Mouse (Mus musculus) limb, embryonic 14.5 days (tissue): ENCODE results near the gene Gpatch2. TPM values are rescaled to one million over a fixed set of nuclear protein-coding genes. Genes with fewer than 3 reads are reported as not detected.

Experiments
- ATAC-seq: fragments of 200-750 bp; cut with Nextera tagmentation; 2 replicates; pipeline ENCODE4 v1.8.0; 2017; ENCODE audit warnings: low read depth, moderate number of reproducible peaks, moderate TSS enrichment; ENCODE audit not compliant: low FRiP score
- DNase-seq: peaks from one replicate; pipeline ENCODE4 v3.0.0-alpha.2; 2015; ENCODE audit warnings: low spot score
- H3K27ac ChIP-seq: fragments of 300-500 bp; sonication (generic); replicated peaks from 2 replicates; pipeline ENCODE4 v1.5.1; 2014; ENCODE audit warnings: low read depth, mild to moderate bottlenecking, low read length, moderate library complexity, mixed read lengths
- H3K27me3 ChIP-seq: fragments of 300-500 bp; sonication (generic); 2 replicates; pipeline ENCODE4 v1.6.1; 2014; ENCODE audit warnings: low read length, mixed read lengths; ENCODE audit not compliant: control insufficient read depth, insufficient read depth
- H3K36me3 ChIP-seq: fragments of 300-500 bp; sonication (generic); 2 replicates; pipeline ENCODE4 v1.6.1; 2014; ENCODE audit warnings: mild to moderate bottlenecking, low read length, moderate library complexity, mixed read lengths; ENCODE audit not compliant: control insufficient read depth, insufficient read depth
- H3K4me1 ChIP-seq: fragments of 300-500 bp; sonication (generic); 2 replicates; pipeline ENCODE4 v1.6.1; 2014; ENCODE audit warnings: antibody characterized with exemption, low read length, mixed read lengths; ENCODE audit not compliant: control insufficient read depth, insufficient read depth
- H3K4me2 ChIP-seq: fragments of 300-500 bp; sonication (generic); replicated peaks from 2 replicates; pipeline ENCODE4 v1.6.1; 2014; ENCODE audit warnings: low read depth, mild to moderate bottlenecking, low read length, moderate library complexity; ENCODE audit not compliant: severe bottlenecking
- H3K4me3 ChIP-seq: fragments of 300-500 bp; sonication (generic); replicated peaks from 2 replicates; pipeline ENCODE4 v1.5.1; 2014; ENCODE audit warnings: low read length
- H3K9ac ChIP-seq: fragments of 300-500 bp; sonication (generic); 2 replicates; pipeline ENCODE4 v1.6.1; 2014; ENCODE audit warnings: mild to moderate bottlenecking, low read depth, low read length, moderate library complexity; ENCODE audit not compliant: severe bottlenecking
- H3K9me3 ChIP-seq: fragments of 300-500 bp; sonication (generic); 2 replicates; pipeline ENCODE4 v1.6.1; 2016; ENCODE audit warnings: low read length; ENCODE audit not compliant: control insufficient read depth
- POLR2A ChIP-seq: fragments of 200-500 bp; IDR thresholded peaks from 2 replicates; pipeline ENCODE4 v1.8.0; 2012; ENCODE audit warnings: inconsistent platforms, mild to moderate bottlenecking, moderate library complexity, borderline replicate concordance; ENCODE audit not compliant: insufficient read depth, insufficient read length; ENCODE audit errors: extremely low read depth
- WGBS: fragments of 180-500 bp; shearing (Covaris S2); extraction: QIAGEN DNeasy Blood & Tissue Kit; methylation state at CpG from one replicate; pipeline ENCODE4 v1.1.7; 2014; 5-methylcytosine and 5-hydroxymethylcytosine counted together
- polyA plus RNA-seq, 2 experiments: library from polyadenylated mRNA; depleted of rRNA in 1 of 2; stranded (reverse) in 1 of 2; unstranded in 1 of 2; fragments of >200 nt; fragmentation: Nextera tagmentation in 1 of 2; extraction: Ambion mirVana in 1 of 2; gene quantifications; 2 replicates each; pipeline versions ENCODE4 v1.2.1 to v1.2.3; 2012 to 2014

Gene Gpatch2
- polyA plus RNA-seq, 2 experiments: 17.7 to 17.8 TPM

DNA sequence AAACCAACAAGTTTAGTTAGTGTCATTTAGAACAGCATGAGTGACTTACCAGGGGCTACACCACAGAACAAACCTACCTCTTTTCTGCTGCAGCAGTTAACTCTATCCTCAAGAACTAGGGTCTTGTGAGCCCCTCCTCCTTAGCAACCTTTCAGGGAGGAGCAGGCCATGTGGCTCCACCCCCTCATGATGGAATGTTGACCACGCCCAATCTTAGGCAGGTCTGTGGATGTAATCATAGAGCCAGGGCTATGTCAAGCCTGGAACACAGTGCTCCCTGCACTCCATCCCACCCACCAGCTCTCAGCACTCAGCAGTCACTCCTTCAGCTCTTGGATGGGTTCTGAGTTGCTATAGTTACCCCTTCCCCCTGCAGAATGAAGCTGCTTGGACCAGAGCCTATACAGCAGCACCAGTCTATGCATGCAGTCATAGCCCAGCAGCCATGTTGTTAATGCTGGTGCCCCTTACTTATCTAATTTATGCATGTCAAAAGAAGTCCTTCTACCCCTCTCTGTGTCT lies 35.5 kb downstream of the Gpatch2 start:
- H3K27me3 ChIP-seq: no peaks in the 10 kb centered on the region
- ATAC-seq: no peak; the same call in 1 of the 2 replicates
- no peak for DNase-seq
- no peak overlapping the region for H3K27ac ChIP-seq
- H3K9me3 ChIP-seq: no peaks in the 10 kb centered on the region
- no peaks in the 10 kb centered on the region for H3K4me1 ChIP-seq
- TF ChIP-seq POLR2A: no peak
- 90% methylated on average over 1 of the region's 1 CpGs for whole genome bisulfite sequencing
- no peak overlapping the region for H3K4me3 ChIP-seq
- H3K4me2 ChIP-seq: no peak overlapping the region
- H3K9ac ChIP-seq: no peak overlapping the region
- H3K36me3 ChIP-seq: no peaks in the 10 kb centered on the region; the same call in 1 of the 2 replicates

- no peak overlapping the region for H3K4me3 ChIP-seq
- no peak for TF ChIP-seq POLR2A
- no peak for DNase-seq
Observed at GRCm38 (mm10) chr1:187258756-187259155, 43.4 kb downstream of the Gpatch2 start.

GRCm38 (mm10) chr1:187267601-187268000 lies 52.3 kb downstream of the Gpatch2 start:
- no peak for TF ChIP-seq POLR2A
- 45% methylated on average over 4 of the region's 4 CpGs for WGBS
- no peaks in the 10 kb centered on the region for H3K27me3 ChIP-seq
- no peak overlapping the region for H3K27ac ChIP-seq
- no peak for DNase-seq
- no peaks in the 10 kb centered on the region for H3K9me3 ChIP-seq
- ATAC-seq: no peak
- no peak overlapping the region for H3K4me3 ChIP-seq
- no peak overlapping the region for H3K9ac ChIP-seq
- no peaks in the 10 kb centered on the region; the same call in 1 of the 2 replicates for H3K4me1 ChIP-seq
- H3K36me3 ChIP-seq: no peaks in the 10 kb centered on the region
- no peak overlapping the region for H3K4me2 ChIP-seq

More at GRCm38 (mm10) chr1:187258756-187259155, 43.4 kb downstream of the Gpatch2 start:
- Histone ChIP-seq H3K9me3 (no peaks in the 10 kb centered on the region), H3K9ac (no peak overlapping the region), H3K36me3 (no peaks in the 10 kb centered on the region), H3K27me3 (no peaks in the 10 kb centered on the region), H3K4me2 (no peak overlapping the region), H3K27ac (no peak overlapping the region), H3K4me1 (no peaks in the 10 kb centered on the region)
- 77% methylated on average over 4 of the region's 4 CpGs for WGBS
- ATAC-seq: no peak

DNA sequence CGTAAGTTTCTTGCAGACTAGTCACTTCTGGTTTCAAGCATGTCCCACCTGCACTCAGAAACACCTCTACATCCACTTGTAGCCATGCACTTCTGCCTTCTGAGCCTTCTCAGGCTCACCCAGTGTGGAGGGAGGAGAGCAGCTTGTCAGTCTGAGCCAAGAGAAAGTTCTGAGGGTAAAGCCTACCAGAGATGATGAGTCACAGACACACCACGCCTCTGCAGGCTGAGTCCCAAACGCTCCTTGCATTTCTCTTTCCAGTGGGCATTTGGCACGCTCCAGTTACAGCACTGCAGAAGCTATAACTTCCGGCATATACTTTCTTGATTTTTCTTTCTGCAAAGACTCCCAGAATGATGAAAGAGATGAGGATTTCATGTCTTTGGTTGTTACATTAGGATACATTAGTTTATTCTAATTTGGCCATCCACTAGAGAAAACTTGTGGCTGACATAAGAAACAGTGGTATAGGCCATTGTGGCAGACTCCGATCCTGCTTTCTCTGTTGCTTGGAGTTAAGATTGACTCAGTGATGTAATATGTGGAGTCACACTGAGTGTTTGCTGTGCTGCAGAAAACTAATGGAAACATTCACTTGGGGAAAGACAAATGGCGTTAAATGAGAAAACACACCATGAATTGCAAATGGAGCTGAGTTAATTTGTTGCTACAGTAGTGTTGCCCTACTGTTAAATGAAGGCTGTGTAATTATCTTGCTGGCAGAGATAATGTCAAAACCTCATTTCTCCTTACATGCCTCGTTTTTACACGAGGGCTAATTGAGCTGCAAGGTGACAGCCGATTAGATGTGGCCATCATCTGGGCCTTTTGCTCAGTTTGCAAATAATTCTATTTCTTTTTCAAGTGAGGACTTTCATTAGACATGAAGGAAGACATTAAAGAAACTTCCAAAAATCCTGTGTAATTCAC lies 55.3 kb downstream of the Gpatch2 start:
- Histone ChIP-seq H3K4me2 (no peak overlapping the region), H3K27me3 (no peaks in the 10 kb centered on the region), H3K36me3 (no peaks in the 10 kb centered on the region), H3K9ac (no peak overlapping the region), H3K9me3 (no peaks in the 10 kb centered on the region), H3K4me3 (no peak overlapping the region), H3K27ac (no peak overlapping the region), H3K4me1 (no peaks in the 10 kb centered on the region; the same call in 1 of the 2 replicates)
- 75% methylated on average over 10 of the region's 10 CpGs for WGBS
- ATAC-seq (no peak), DNase-seq (no peak)
- no peak for TF ChIP-seq POLR2A

DNA sequence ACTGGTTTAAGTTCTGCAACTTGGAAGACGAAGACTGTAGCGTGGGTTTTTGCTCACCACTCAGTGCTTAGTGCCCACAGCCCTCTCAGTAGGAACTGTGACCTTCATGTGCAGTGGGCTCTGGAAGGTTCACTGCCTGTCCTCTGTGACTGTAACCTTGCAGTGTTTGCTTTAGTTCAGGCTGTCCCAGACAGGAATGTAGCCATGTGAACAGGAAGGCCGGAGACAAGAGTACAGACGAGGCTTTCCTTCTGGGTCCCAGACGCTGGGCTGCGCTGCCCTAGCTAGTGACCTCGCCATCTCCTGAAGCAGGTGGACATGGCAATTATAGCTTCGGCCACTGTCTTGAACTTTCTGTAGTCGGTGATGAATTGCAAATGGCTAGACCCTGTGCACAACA lies 62.0 kb downstream of the Gpatch2 start:
- no peaks in the 10 kb centered on the region for H3K27me3 ChIP-seq
- ATAC-seq (no peak), DNase-seq (no peak)
- H3K27ac ChIP-seq: no peak overlapping the region
- whole genome bisulfite sequencing: 72% methylated on average over 9 of the region's 9 CpGs
- TF ChIP-seq POLR2A: no peak
- H3K9ac ChIP-seq: no peak overlapping the region
- no peaks in the 10 kb centered on the region for H3K9me3 ChIP-seq
- H3K4me1 ChIP-seq: 0 out of 2 replicates have a peak, but pooled peaks cover 2% of the 10 kb centered on the region
- H3K4me2 ChIP-seq: no peak overlapping the region
- no peak overlapping the region for H3K4me3 ChIP-seq
- no peaks in the 10 kb centered on the region for H3K36me3 ChIP-seq
